Mouse (Mus musculus): ENCODE results near the gene Snx1. TPM values are rescaled to one million over a fixed set of nuclear protein-coding genes. Genes with fewer than 3 reads are reported as not detected.

The Snx1 gene
- polyA plus RNA-seq, 1 experiment, result 33.6 TPM

DNA sequence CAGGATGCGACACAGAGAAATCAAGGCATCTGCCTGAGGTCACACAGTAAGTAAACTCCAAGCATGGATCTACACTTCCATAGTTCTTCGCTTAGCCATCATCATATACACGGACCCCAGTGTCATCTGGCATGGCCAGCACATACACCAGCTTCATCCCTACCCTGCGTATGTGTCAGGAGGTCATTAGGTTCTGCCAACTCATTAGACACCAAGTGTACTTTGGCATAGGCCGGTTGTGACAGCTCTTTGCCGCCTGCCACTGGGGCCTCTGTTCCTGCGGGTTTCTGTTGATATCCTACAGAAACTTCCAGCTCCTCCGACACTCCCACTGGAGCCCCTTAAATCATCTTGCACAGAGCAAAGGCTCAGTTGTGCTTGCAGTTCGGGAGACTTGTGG, 27.6 kb upstream of the Snx1 start:
- TF ChIP-seq POLR2A (IDR thresholded peaks at IDR 0.05; ENCODE audit: low read depth, low read length), result no peak
- no peak for TF ChIP-seq CTCF (IDR thresholded peaks at IDR 0.05; ENCODE audit: extremely low read depth, insufficient read depth, insufficient read length, insufficient replicate concordance)
- H3K27me3 ChIP-seq (ENCODE audit: control insufficient read depth, insufficient read depth, low read length), result peaks cover 6% of the 10 kb centered on the region
- WGBS, result 95% methylated on average over 9 of the region's 9 CpGs
- no peak for DNase-seq (ENCODE audit: low read depth in 1 of 2, low spot score in 2 of 2)
- H3K4me1 ChIP-seq (ENCODE audit: control insufficient read depth, insufficient read depth, insufficient read length), result peaks cover 4% of the 10 kb centered on the region; the same call in 1 of the 2 replicates
- H3K4me3 ChIP-seq (ENCODE audit: extremely low read depth, insufficient read depth, insufficient read length), result no peak overlapping the region
- no peak overlapping the region for H3K27ac ChIP-seq (ENCODE audit: insufficient read depth, low read length)
- H3K36me3 ChIP-seq (ENCODE audit: control insufficient read depth, insufficient read depth, low read length), result no peaks in the 10 kb centered on the region

DNA sequence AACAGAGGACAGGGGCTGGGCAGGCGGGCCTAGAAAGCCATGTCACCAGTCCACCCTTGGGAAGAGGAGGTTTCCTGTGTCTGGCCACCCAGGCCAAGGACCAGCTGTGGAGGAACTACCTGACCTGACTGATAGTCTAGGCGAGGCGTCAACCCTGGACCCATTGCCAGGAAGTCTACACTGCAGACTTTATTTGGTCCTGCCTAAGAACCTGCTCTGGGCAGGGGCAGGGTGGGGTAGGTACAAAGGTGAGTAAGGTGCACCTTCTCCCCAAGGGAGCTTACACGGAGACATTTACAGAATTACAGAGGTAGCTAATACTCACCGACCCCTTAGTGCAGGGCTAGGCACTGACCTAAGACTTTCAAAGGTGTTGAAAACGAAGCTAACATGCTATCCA, 27.2 kb upstream of the Snx1 start:
- Histone ChIP-seq H3K27ac (ENCODE audit: insufficient read depth, low read length) (no peak overlapping the region), H3K27me3 (ENCODE audit: control insufficient read depth, insufficient read depth, low read length) (peaks cover 6% of the 10 kb centered on the region), H3K4me1 (ENCODE audit: control insufficient read depth, insufficient read depth, insufficient read length) (peaks cover 4% of the 10 kb centered on the region; the same call in 1 of the 2 replicates), H3K4me3 (ENCODE audit: extremely low read depth, insufficient read depth, insufficient read length) (no peak overlapping the region), H3K36me3 (ENCODE audit: control insufficient read depth, insufficient read depth, low read length) (no peaks in the 10 kb centered on the region)
- WGBS, result 88% methylated on average over 6 of the region's 6 CpGs
- TF ChIP-seq CTCF (IDR thresholded peaks at IDR 0.05; ENCODE audit: extremely low read depth, insufficient read depth, insufficient read length, insufficient replicate concordance) (no peak), POLR2A (IDR thresholded peaks at IDR 0.05; ENCODE audit: low read depth, low read length) (no peak)
- no peak for DNase-seq (ENCODE audit: low read depth in 1 of 2, low spot score in 2 of 2)

DNA sequence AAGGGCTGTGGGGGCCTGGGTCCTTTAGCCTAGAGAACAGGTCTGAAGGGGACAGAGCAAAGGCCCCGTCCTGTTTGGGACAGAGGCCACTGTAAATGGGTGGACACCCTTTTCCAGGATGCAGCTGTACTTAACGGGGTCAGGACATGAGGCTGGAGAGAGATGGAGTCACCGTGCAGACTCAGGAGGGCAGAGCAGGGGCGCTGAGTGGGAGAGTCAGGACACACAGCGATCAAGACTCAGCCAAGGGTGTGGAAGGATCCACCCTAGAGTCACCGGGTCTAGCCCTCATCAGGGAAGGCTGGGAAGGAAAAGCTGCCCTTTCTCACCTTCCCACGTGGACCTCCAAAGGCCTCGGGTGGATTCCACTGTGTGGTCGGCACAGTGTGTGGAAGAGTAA, 25.6 kb upstream of the Snx1 start:
- no peak for DNase-seq (ENCODE audit: low read depth in 1 of 2, low spot score in 2 of 2)
- no peak overlapping the region for H3K4me3 ChIP-seq (ENCODE audit: extremely low read depth, insufficient read depth, insufficient read length)
- H3K36me3 ChIP-seq (ENCODE audit: control insufficient read depth, insufficient read depth, low read length), result no peaks in the 10 kb centered on the region
- no peaks in the 10 kb centered on the region for H3K4me1 ChIP-seq (ENCODE audit: control insufficient read depth, insufficient read depth, insufficient read length)
- H3K27me3 ChIP-seq (ENCODE audit: control insufficient read depth, insufficient read depth, low read length), result no peaks in the 10 kb centered on the region
- 73% methylated on average over 9 of the region's 9 CpGs for WGBS
- TF ChIP-seq POLR2A (IDR thresholded peaks at IDR 0.05; ENCODE audit: low read depth, low read length), result no peak
- no peak overlapping the region for H3K27ac ChIP-seq (ENCODE audit: insufficient read depth, low read length)

DNA sequence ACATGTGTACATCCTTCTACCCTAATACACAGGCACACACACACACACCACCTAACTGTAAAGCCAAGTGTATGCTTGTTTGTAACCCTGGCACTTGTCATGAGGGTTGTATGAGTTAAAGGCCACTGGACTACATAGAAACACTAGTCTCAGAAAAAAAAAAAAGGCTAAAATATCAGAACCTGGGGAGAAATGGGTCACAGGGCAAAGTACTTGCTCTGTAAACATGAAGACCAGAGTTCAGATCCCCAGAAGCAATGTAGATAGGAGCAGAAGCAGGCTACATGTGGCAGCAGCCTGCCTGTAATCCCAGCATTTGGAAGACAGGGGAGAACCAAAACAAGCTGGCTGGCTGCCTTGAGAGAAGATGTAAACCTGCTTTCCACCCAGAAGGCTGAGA, 19.8 kb upstream of the Snx1 start:
- no peak for DNase-seq (ENCODE audit: low read depth in 1 of 2, low spot score in 2 of 2)
- Histone ChIP-seq H3K36me3 (ENCODE audit: control insufficient read depth, insufficient read depth, low read length) (no peaks in the 10 kb centered on the region), H3K27me3 (ENCODE audit: control insufficient read depth, insufficient read depth, low read length) (no peaks in the 10 kb centered on the region), H3K4me3 (ENCODE audit: extremely low read depth, insufficient read depth, insufficient read length) (no peak overlapping the region), H3K27ac (ENCODE audit: insufficient read depth, low read length) (no peak overlapping the region), H3K4me1 (ENCODE audit: control insufficient read depth, insufficient read depth, insufficient read length) (no peaks in the 10 kb centered on the region)
- TF ChIP-seq CTCF (IDR thresholded peaks at IDR 0.05; ENCODE audit: extremely low read depth, insufficient read depth, insufficient read length, insufficient replicate concordance) (no peak), POLR2A (IDR thresholded peaks at IDR 0.05; ENCODE audit: low read depth, low read length) (no peak)

DNA sequence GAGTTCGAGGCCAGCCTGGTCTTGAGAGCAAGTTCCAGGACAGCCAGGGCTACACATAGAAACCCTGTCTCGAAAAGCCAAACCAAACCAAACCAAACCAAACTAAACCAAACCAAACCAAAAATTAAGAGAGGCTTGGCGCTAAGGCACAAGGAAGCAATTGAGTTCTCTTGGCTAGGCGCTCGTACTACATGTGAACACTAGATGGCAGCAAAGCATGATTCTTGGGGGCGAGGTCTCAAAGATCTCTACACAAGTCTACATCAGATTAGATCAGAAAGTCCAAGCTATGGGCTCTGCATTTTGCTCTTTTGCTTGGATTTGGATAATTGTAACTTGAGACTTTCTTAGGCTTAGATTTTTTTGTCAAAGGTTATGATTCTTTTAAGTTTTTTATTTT, 17.9 kb upstream of the Snx1 start:
- H3K4me3 ChIP-seq (ENCODE audit: extremely low read depth, insufficient read depth, insufficient read length), result no peak overlapping the region
- WGBS, result 10% methylated on average over 6 of the region's 6 CpGs
- H3K27ac ChIP-seq (ENCODE audit: insufficient read depth, low read length), result no peak overlapping the region
- no peaks in the 10 kb centered on the region for H3K27me3 ChIP-seq (ENCODE audit: control insufficient read depth, insufficient read depth, low read length)
- DNase-seq (ENCODE audit: low read depth in 1 of 2, low spot score in 2 of 2), result peak; percentile 50 to 64
- peaks cover 8% of the 10 kb centered on the region for H3K36me3 ChIP-seq (ENCODE audit: control insufficient read depth, insufficient read depth, low read length)
- H3K4me1 ChIP-seq (ENCODE audit: control insufficient read depth, insufficient read depth, insufficient read length), result no peaks in the 10 kb centered on the region
- TF ChIP-seq POLR2A (IDR thresholded peaks at IDR 0.05; ENCODE audit: low read depth, low read length) (no peak), CTCF (IDR thresholded peaks at IDR 0.05; ENCODE audit: extremely low read depth, insufficient read depth, insufficient read length, insufficient replicate concordance) (peak; percentile 64; the same call in 1 of the 2 replicates)

DNA sequence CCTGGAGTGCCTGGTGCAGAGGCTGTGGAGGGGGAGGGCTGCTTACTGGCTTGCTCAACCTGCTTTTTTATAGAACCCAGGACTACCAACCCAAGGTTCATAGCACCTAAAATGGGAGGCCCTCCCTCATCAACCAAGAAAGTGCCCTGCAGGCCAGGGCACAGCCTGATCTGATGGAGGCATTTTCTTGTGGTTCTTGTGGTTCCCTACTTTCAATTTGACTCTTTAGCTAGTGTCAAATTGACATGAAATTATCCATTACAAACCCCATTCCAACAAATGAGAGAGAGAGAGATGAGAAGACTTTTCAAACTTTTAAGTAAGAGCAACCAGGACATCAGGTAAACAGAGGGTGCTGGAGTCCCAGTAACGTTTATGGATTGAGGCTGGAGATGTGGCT, 15.9 kb upstream of the Snx1 start:
- no peaks in the 10 kb centered on the region for H3K4me1 ChIP-seq (ENCODE audit: control insufficient read depth, insufficient read depth, insufficient read length)
- 83% methylated on average over 1 of the region's 1 CpGs for WGBS
- no peak overlapping the region for H3K27ac ChIP-seq (ENCODE audit: insufficient read depth, low read length)
- no peaks in the 10 kb centered on the region for H3K27me3 ChIP-seq (ENCODE audit: control insufficient read depth, insufficient read depth, low read length)
- peaks cover 20% of the 10 kb centered on the region for H3K36me3 ChIP-seq (ENCODE audit: control insufficient read depth, insufficient read depth, low read length)
- TF ChIP-seq POLR2A (IDR thresholded peaks at IDR 0.05; ENCODE audit: low read depth, low read length), result no peak
- no peak for TF ChIP-seq CTCF (IDR thresholded peaks at IDR 0.05; ENCODE audit: extremely low read depth, insufficient read depth, insufficient read length, insufficient replicate concordance)
- DNase-seq (ENCODE audit: low read depth in 1 of 2, low spot score in 2 of 2), result no peak
- no peak overlapping the region for H3K4me3 ChIP-seq (ENCODE audit: extremely low read depth, insufficient read depth, insufficient read length)

DNA sequence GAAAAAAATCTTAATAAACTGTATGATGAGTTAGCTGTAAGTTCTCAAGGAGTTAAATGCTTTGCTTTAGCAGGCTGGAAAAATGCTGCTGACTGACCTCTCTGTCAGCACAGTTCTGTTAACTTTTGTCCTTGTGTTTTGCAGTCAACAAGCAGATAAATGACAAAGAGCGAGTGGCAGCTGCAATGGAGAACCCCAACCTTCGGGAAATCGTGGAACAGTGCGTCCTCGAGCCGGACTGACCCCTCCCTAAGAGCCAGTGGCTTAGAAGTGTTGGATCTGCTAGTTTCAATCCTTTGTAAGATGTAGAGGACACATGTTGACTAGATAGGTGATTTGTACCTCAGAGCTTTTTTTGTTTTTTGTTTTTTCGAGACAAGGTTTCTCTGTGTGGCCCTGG, 11.8 kb upstream of the Snx1 start:
- Histone ChIP-seq H3K4me3 (ENCODE audit: extremely low read depth, insufficient read depth, insufficient read length) (no peak overlapping the region), H3K4me1 (ENCODE audit: control insufficient read depth, insufficient read depth, insufficient read length) (no peaks in the 10 kb centered on the region), H3K36me3 (ENCODE audit: control insufficient read depth, insufficient read depth, low read length) (peaks cover 31% of the 10 kb centered on the region), H3K27ac (ENCODE audit: insufficient read depth, low read length) (no peak overlapping the region), H3K27me3 (ENCODE audit: control insufficient read depth, insufficient read depth, low read length) (no peaks in the 10 kb centered on the region)
- WGBS, result 95% methylated on average over 7 of the region's 7 CpGs
- TF ChIP-seq POLR2A (IDR thresholded peaks at IDR 0.05; ENCODE audit: low read depth, low read length) (no peak), CTCF (IDR thresholded peaks at IDR 0.05; ENCODE audit: extremely low read depth, insufficient read depth, insufficient read length, insufficient replicate concordance) (no peak)
- no peak for DNase-seq (ENCODE audit: low read depth in 1 of 2, low spot score in 2 of 2)
